8 mouse cellular contexts compared by ENCODE assay signal in genomic region chr17:34645831-34646511, GRCm38 (mm10). TPM values are rescaled to one million over a fixed set of nuclear protein-coding genes. Genes with fewer than 3 reads are reported as not detected.
A peak's percentile ranks its signal among the peaks of the same experiment; 100 is the strongest.
DNase-seq lines count a peak whose midpoint lies in the region; ATAC-seq and TF ChIP-seq lines count a peak whose summit lies in the region.

No protein-coding gene starts in this region.

- no peak for ATAC-seq in hindbrain, embryonic 11.5 days (ENCODE audit: low FRiP score)
- no peak for ATAC-seq in embryonic facial prominence, embryonic 14.5 days (ENCODE audit: low read depth)
- ATAC-seq in liver, embryonic 15.5 days (ENCODE audit: insufficient read depth) = no peak

- peaks cover 48% of the 10 kb centered on the region for H3K4me1 ChIP-seq in hindbrain, embryonic 10.5 days (replicated peaks)
- H3K4me1 ChIP-seq in hindbrain, embryonic 11.5 days (replicated peaks; ENCODE audit: control insufficient read depth, insufficient read depth, low read length) = no peaks in the 10 kb centered on the region; the same call in 1 of the 2 replicates
- peaks cover 0 to 20% of the 10 kb centered on the region in 2 experiments; a peak in 3 of 4 replicates for H3K4me1 ChIP-seq in MEL (ENCODE audit: control insufficient read depth in 1 of 2, insufficient read depth in 2 of 2, low read length in 2 of 2)
- H3K4me1 ChIP-seq in embryonic facial prominence, embryonic 14.5 days (ENCODE audit: control insufficient read depth, insufficient read depth, low read length) = peaks cover 23% of the 10 kb centered on the region
- H3K4me1 ChIP-seq in liver, embryonic 15.5 days (replicated peaks) = peaks cover 56% of the 10 kb centered on the region

- H3K27ac ChIP-seq in hindbrain, embryonic 10.5 days = no peak overlapping the region
- H3K27ac ChIP-seq in hindbrain, embryonic 11.5 days (ENCODE audit: low read depth, low read length) = no peak overlapping the region
- peak overlapping the region; percentile 52 for H3K27ac ChIP-seq in MEL (ENCODE audit: control insufficient read depth, low read depth, low read length)
- H3K27ac ChIP-seq in embryonic facial prominence, embryonic 14.5 days (replicated peaks; ENCODE audit: low read depth, low read length) = no peak overlapping the region
- H3K27ac ChIP-seq in liver, embryonic 15.5 days (replicated peaks) = no peak overlapping the region

- TF ChIP-seq CTCF in MEL (IDR thresholded peaks at IDR 0.05 in 2 of 3, conservative IDR thresholded peaks at IDR 0.05 in 1 of 3; ENCODE audit: control insufficient read depth in 1 of 3, insufficient read depth in 1 of 3, low read depth in 2 of 3, low read length in 3 of 3, poor library complexity in 1 of 3, severe bottlenecking in 1 of 3) = no peak

- TF ChIP-seq POLR2A in MEL (IDR thresholded peaks at IDR 0.05; ENCODE audit: control insufficient read depth in 1 of 2, insufficient read depth in 1 of 2, low read depth in 1 of 2, low read length in 2 of 2, poor library complexity in 1 of 2) = no peak

- no peak overlapping the region; the same call in 1 of the 2 replicates for H3K4me2 ChIP-seq in hindbrain, embryonic 11.5 days (replicated peaks; ENCODE audit: low read depth, low read length)
- peak overlapping the region; percentile 25; the same call in 1 of the 2 replicates for H3K4me2 ChIP-seq in embryonic facial prominence, embryonic 14.5 days (ENCODE audit: low read depth, low read length)
- H3K4me2 ChIP-seq in liver, embryonic 15.5 days = peak overlapping the region; percentile 95

- H3K27me3 ChIP-seq in hindbrain, embryonic 10.5 days (ENCODE audit: insufficient read depth, poor library complexity, severe bottlenecking) = no peaks in the 10 kb centered on the region
- no peaks in the 10 kb centered on the region for H3K27me3 ChIP-seq in hindbrain, embryonic 11.5 days (ENCODE audit: control insufficient read depth, insufficient read depth, low read length)
- no peaks in the 10 kb centered on the region for H3K27me3 ChIP-seq in MEL (ENCODE audit: control insufficient read depth in 1 of 2, insufficient read depth in 2 of 2, low read length in 2 of 2)
- no peaks in the 10 kb centered on the region for H3K27me3 ChIP-seq in embryonic facial prominence, embryonic 14.5 days (replicated peaks; ENCODE audit: control insufficient read depth, insufficient read depth, low read length)
- no peaks in the 10 kb centered on the region for H3K27me3 ChIP-seq in liver, embryonic 15.5 days

- 94% methylated on average over 30 of the region's 30 CpGs for WGBS in hindbrain, embryonic 10.5 days
- 90% methylated on average over 30 of the region's 30 CpGs for WGBS in hindbrain, embryonic 11.5 days
- 90% methylated on average over 30 of the region's 30 CpGs for WGBS in embryonic facial prominence, embryonic 14.5 days
- WGBS in liver, embryonic 15.5 days (ENCODE audit: insufficient replicate concordance) = 54% methylated on average over 30 of the region's 30 CpGs

- no peaks in the 10 kb centered on the region for H3K9me3 ChIP-seq in hindbrain, embryonic 10.5 days
- no peaks in the 10 kb centered on the region for H3K9me3 ChIP-seq in hindbrain, embryonic 11.5 days (ENCODE audit: control insufficient read depth, low read length)
- no peaks in the 10 kb centered on the region for H3K9me3 ChIP-seq in MEL (replicated peaks; ENCODE audit: insufficient read depth, low read length)
- no peaks in the 10 kb centered on the region for H3K9me3 ChIP-seq in embryonic facial prominence, embryonic 14.5 days (ENCODE audit: control insufficient read depth, low read length)
- H3K9me3 ChIP-seq in liver, embryonic 15.5 days (replicated peaks) = no peaks in the 10 kb centered on the region

- H3K36me3 ChIP-seq in hindbrain, embryonic 10.5 days = peaks cover 36% of the 10 kb centered on the region
- H3K36me3 ChIP-seq in hindbrain, embryonic 11.5 days (ENCODE audit: control insufficient read depth, insufficient read depth, low read length) = peaks cover 9% of the 10 kb centered on the region; the same call in 1 of the 2 replicates
- peaks cover 0 to 12% of the 10 kb centered on the region in 2 experiments; a peak in 2 of 4 replicates for H3K36me3 ChIP-seq in MEL (ENCODE audit: control insufficient read depth in 1 of 2, insufficient read depth in 2 of 2, low read length in 2 of 2)
- H3K36me3 ChIP-seq in embryonic facial prominence, embryonic 14.5 days (ENCODE audit: control insufficient read depth, insufficient read depth, low read length) = peaks cover 16% of the 10 kb centered on the region
- peaks cover 25% of the 10 kb centered on the region for H3K36me3 ChIP-seq in liver, embryonic 15.5 days (replicated peaks)

- no peak for TF ChIP-seq RAD21 in MEL (IDR thresholded peaks at IDR 0.05; ENCODE audit: low read depth, low read length)

- no peak for TF ChIP-seq EP300 in MEL (IDR thresholded peaks at IDR 0.05; ENCODE audit: low read depth in 1 of 2, low read length in 2 of 2)

- H3K9ac ChIP-seq in hindbrain, embryonic 11.5 days (ENCODE audit: low read depth, low read length) = no peak overlapping the region
- H3K9ac ChIP-seq in MEL (ENCODE audit: control insufficient read depth, low read depth, low read length, poor library complexity, severe bottlenecking) = peak overlapping the region; percentile 81
- H3K9ac ChIP-seq in embryonic facial prominence, embryonic 14.5 days (ENCODE audit: low read depth, low read length) = no peak overlapping the region
- H3K9ac ChIP-seq in liver, embryonic 15.5 days = no peak overlapping the region

- intact Hi-C loops in gastrocnemius, postnatal 36 days (cut with DNase I) = loop anchor here (10.0 kb wide), 1 partner anchor 189 kb away; the partner anchor contains the start of genes Dxo and Stk19

- peaks cover 15% of the 10 kb centered on the region for H3K79me2 ChIP-seq in MEL (ENCODE audit: control insufficient read depth, insufficient read depth, low read length, poor library complexity)

- peak overlapping the region; percentile 98 for H3K4me3 ChIP-seq in hindbrain, embryonic 10.5 days
- H3K4me3 ChIP-seq in hindbrain, embryonic 11.5 days (ENCODE audit: low read depth, low read length) = no peak overlapping the region
- peak overlapping the region; percentile 63 to 67 for H3K4me3 ChIP-seq in MEL (ENCODE audit: control insufficient read depth in 1 of 2, insufficient read depth in 1 of 2, low read depth in 2 of 2, low read length in 2 of 2)
- no peak overlapping the region for H3K4me3 ChIP-seq in embryonic facial prominence, embryonic 14.5 days (ENCODE audit: low read depth, low read length)
- H3K4me3 ChIP-seq in liver, embryonic 15.5 days (replicated peaks) = peak overlapping the region; percentile 92; the same call in 1 of the 2 replicates

- no peak for DNase-seq in hindbrain, embryonic 10.5 days (ENCODE audit: low spot score)
- DNase-seq in hindbrain, embryonic 11.5 days (ENCODE audit: low spot score) = no peak
- peak; percentile 67 for DNase-seq in MEL (ENCODE audit: low read depth, low spot score)
- DNase-seq in embryonic facial prominence, embryonic 14.5 days (ENCODE audit: low spot score) = no peak
- no peak for DNase-seq in B cell, adult 2 months
- no peak for DNase-seq in gastrocnemius, postnatal 36 days
- DNase-seq in right cerebral cortex, adult 18-20 months = no peak

RNA-seq across cellular contexts. Expression of gene Atf6b, which starts 1.0 kb away (rescaled TPM):
- polyA plus RNA-seq in hindbrain, embryonic 10.5 days (2016; fragmentation: Nextera tagmentation; extraction: Ambion mirVana) = 111 and 118 TPM in 2 replicates
- polyA plus RNA-seq in hindbrain, embryonic 11.5 days (2014; fragmentation: Nextera tagmentation; extraction: Ambion mirVana) = 61.9 and 67.5 TPM in 2 replicates
- 39.6 and 45.3 TPM in 2 replicates for total RNA-seq in MEL (2012; rRNA removed)
- 100 to 1,000 TPM in 1 of 2 experiments, not detected in 1; 101 TPM for polyA plus RNA-seq in MEL (2012; ENCODE audit: insufficient read depth in 1 of 2, insufficient read length in 2 of 2, low read depth in 1 of 2, low replicate concordance in 2 of 2, missing spikeins in 1 of 2)
- 60.8 and 68.5 TPM in 2 replicates for polyA plus RNA-seq in embryonic facial prominence, embryonic 14.5 days (2014; fragmentation: Nextera tagmentation; extraction: Ambion mirVana)
- polyA plus RNA-seq in liver, embryonic 15.5 days (2015; fragmentation: Nextera tagmentation; extraction: Ambion mirVana) = 19.9 and 21.2 TPM in 2 replicates
- 1 to 10 TPM; 5.7 to 6.6 TPM for total RNA-seq in gastrocnemius, postnatal 36 days (2021)

RNA-seq across cellular contexts. Expression of gene Fkbpl, which starts 1.4 kb away (rescaled TPM):
- 19.4 and 19.6 TPM in 2 replicates for polyA plus RNA-seq in hindbrain, embryonic 10.5 days (2016; fragmentation: Nextera tagmentation; extraction: Ambion mirVana)
- polyA plus RNA-seq in hindbrain, embryonic 11.5 days (2014; fragmentation: Nextera tagmentation; extraction: Ambion mirVana) = 16.4 and 17.2 TPM in 2 replicates
- total RNA-seq in MEL (2012; rRNA removed) = 4.4 and 7.0 TPM in 2 replicates
- 1 to 10 TPM in 1 of 2 experiments, not detected in 1; 6.4 TPM for polyA plus RNA-seq in MEL (2012; ENCODE audit: insufficient read depth in 1 of 2, insufficient read length in 2 of 2, low read depth in 1 of 2, low replicate concordance in 2 of 2, missing spikeins in 1 of 2)
- 10.0 and 11.8 TPM in 2 replicates for polyA plus RNA-seq in embryonic facial prominence, embryonic 14.5 days (2014; fragmentation: Nextera tagmentation; extraction: Ambion mirVana)
- 4.0 and 5.0 TPM in 2 replicates for polyA plus RNA-seq in liver, embryonic 15.5 days (2015; fragmentation: Nextera tagmentation; extraction: Ambion mirVana)
- 1 to 10 TPM; 6.0 to 8.2 TPM for total RNA-seq in gastrocnemius, postnatal 36 days (2021)

RNA-seq across cellular contexts. Expression of gene Prrt1, which starts 16.6 kb away (rescaled TPM):
- polyA plus RNA-seq in hindbrain, embryonic 10.5 days (2016; fragmentation: Nextera tagmentation; extraction: Ambion mirVana) = 0.58 and 1.4 TPM in 2 replicates
- polyA plus RNA-seq in hindbrain, embryonic 11.5 days (2014; fragmentation: Nextera tagmentation; extraction: Ambion mirVana) = 1.0 and 2.0 TPM in 2 replicates
- not detected in 2 replicates for total RNA-seq in MEL (2012; rRNA removed)
- polyA plus RNA-seq in MEL (2012; ENCODE audit: insufficient read depth in 1 of 2, insufficient read length in 2 of 2, low read depth in 1 of 2, low replicate concordance in 2 of 2, missing spikeins in 1 of 2) = 1 to 10 TPM in 1 of 2 experiments, not detected in 1; 1.0 TPM
- polyA plus RNA-seq in embryonic facial prominence, embryonic 14.5 days (2014; fragmentation: Nextera tagmentation; extraction: Ambion mirVana) = 0.64 and 0.92 TPM in 2 replicates
- polyA plus RNA-seq in liver, embryonic 15.5 days (2015; fragmentation: Nextera tagmentation; extraction: Ambion mirVana) = not detected in 2 replicates
- 1 to 10 TPM in 1 of 2 experiments, under 1 TPM in 1; 0.35 to 1.5 TPM for total RNA-seq in gastrocnemius, postnatal 36 days (2021)

RNA-seq across cellular contexts. Expression of gene Ppt2, which starts 17.7 kb away (rescaled TPM):
- polyA plus RNA-seq in hindbrain, embryonic 10.5 days (2016; fragmentation: Nextera tagmentation; extraction: Ambion mirVana) = 22.7 and 28.7 TPM in 2 replicates
- polyA plus RNA-seq in hindbrain, embryonic 11.5 days (2014; fragmentation: Nextera tagmentation; extraction: Ambion mirVana) = 23.6 and 26.0 TPM in 2 replicates
- total RNA-seq in MEL (2012; rRNA removed) = 20.2 and 29.2 TPM in 2 replicates
- 100 to 1,000 TPM in 1 of 2 experiments, 10 to 100 TPM in 1; 67.1 to 147 TPM for polyA plus RNA-seq in MEL (2012; ENCODE audit: insufficient read depth in 1 of 2, insufficient read length in 2 of 2, low read depth in 1 of 2, low replicate concordance in 2 of 2, missing spikeins in 1 of 2)
- polyA plus RNA-seq in embryonic facial prominence, embryonic 14.5 days (2014; fragmentation: Nextera tagmentation; extraction: Ambion mirVana) = 23.6 and 26.4 TPM in 2 replicates
- polyA plus RNA-seq in liver, embryonic 15.5 days (2015; fragmentation: Nextera tagmentation; extraction: Ambion mirVana) = 10.7 and 10.8 TPM in 2 replicates
- total RNA-seq in gastrocnemius, postnatal 36 days (2021) = 10 to 100 TPM; 36.2 to 40.0 TPM

RNA-seq across cellular contexts. Expression of gene Tnxb, which starts 24.4 kb away (rescaled TPM):
- polyA plus RNA-seq in hindbrain, embryonic 10.5 days (2016; fragmentation: Nextera tagmentation; extraction: Ambion mirVana) = 0.01 and 0.02 TPM in 2 replicates
- 0.01 and 0.09 TPM in 2 replicates for polyA plus RNA-seq in hindbrain, embryonic 11.5 days (2014; fragmentation: Nextera tagmentation; extraction: Ambion mirVana)
- total RNA-seq in MEL (2012; rRNA removed) = 0.16 and 0.27 TPM in 2 replicates
- under 1 TPM in 1 of 2 experiments, not detected in 1; 0.28 TPM for polyA plus RNA-seq in MEL (2012; ENCODE audit: insufficient read depth in 1 of 2, insufficient read length in 2 of 2, low read depth in 1 of 2, low replicate concordance in 2 of 2, missing spikeins in 1 of 2)
- polyA plus RNA-seq in embryonic facial prominence, embryonic 14.5 days (2014; fragmentation: Nextera tagmentation; extraction: Ambion mirVana) = 1.8 and 3.1 TPM in 2 replicates
- 0.17 and 0.20 TPM in 2 replicates for polyA plus RNA-seq in liver, embryonic 15.5 days (2015; fragmentation: Nextera tagmentation; extraction: Ambion mirVana)
- 10 to 100 TPM; 33.8 to 37.0 TPM for total RNA-seq in gastrocnemius, postnatal 36 days (2021)

Comparison
In these comparisons a context has a peak if more than half of its experiments do, and no peak if none do; other contexts are left out.
1. H3K4me3 ChIP-seq: peak in hindbrain, embryonic 10.5 days (single experiment), MEL (2 of 2) and liver, embryonic 15.5 days (single experiment); none in hindbrain, embryonic 11.5 days (single experiment) and embryonic facial prominence, embryonic 14.5 days (single experiment).